Mouse (Mus musculus): ENCODE data around the gene Csf1.

DNA sequence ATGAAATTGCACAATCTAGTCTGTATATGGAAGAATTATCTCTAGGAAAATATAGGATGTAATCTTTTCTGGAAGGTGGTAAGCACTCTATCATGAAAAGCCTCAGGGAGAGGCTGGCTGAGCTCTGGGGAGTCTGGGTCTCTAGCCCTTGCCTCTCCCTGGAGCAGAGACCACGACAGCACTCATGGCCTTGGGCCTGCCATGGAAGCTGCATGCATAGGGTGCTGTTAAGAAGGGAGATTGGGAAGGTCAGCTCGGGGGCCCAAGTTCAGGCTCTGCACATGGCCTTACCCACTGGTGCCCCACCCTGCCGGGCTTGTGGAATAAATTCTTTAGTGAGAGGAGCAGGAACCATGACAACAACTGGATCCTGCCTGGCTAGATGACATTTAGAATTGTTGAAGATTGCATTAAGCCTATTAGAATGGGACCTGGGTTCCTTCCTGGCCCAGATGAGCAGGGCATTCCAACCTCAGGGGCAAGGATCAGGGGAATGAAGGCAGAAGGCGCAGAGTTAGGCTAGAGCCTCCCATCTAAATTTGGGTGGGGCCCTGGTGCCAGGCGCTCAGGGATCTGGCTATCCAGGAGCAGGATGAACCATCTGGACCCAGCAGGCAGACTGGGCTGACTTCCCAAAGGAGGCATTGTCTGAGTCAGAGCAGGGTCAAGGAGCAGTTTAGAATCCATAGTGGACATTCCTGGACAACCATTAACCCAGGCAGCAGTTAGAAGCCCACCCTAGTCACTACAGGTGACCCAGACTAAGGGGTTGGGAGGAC is 4.4 kb downstream of the Csf1 start:
- TF ChIP-seq MAFK (IDR thresholded peaks at IDR 0.05; ENCODE audit: insufficient read depth, low read depth, low read length) = no peak
- TF ChIP-seq ZNF384 (IDR thresholded peaks at IDR 0.05; ENCODE audit: low read depth, low read length) = no peak
- no peak for TF ChIP-seq CHD2 (IDR thresholded peaks at IDR 0.05; ENCODE audit: low read depth, low read length)
